Mouse (Mus musculus) liver, embryonic 16.5 days (tissue): Measurements from ENCODE around the gene Spast. TPM values are rescaled to one million over a fixed set of nuclear protein-coding genes. Genes with fewer than 3 reads are reported as not detected.

ENCODE experiments used
- ATAC-seq: fragments of 200-750 bp; cut with Nextera tagmentation; 2 replicates; pipeline ENCODE4 v1.8.0; 2017; ENCODE audit warnings: low read depth, mild to moderate bottlenecking, moderate number of reproducible peaks, moderate library complexity
- H3K27ac ChIP-seq: fragments of 300-500 bp; sonication (generic); 2 replicates; pipeline ENCODE4 v1.5.1; 2014; ENCODE audit warnings: mild to moderate bottlenecking, low read length
- H3K27me3 ChIP-seq: fragments of 300-500 bp; sonication (generic); 2 replicates; pipeline ENCODE4 v1.6.1; 2014; ENCODE audit warnings: low read depth, low read length, mixed read lengths; ENCODE audit not compliant: control insufficient read depth, insufficient read depth
- H3K36me3 ChIP-seq: fragments of 300-500 bp; sonication (generic); 2 replicates; pipeline ENCODE4 v1.6.1; 2014; ENCODE audit warnings: mild to moderate bottlenecking; ENCODE audit not compliant: control insufficient read depth, insufficient read depth
- H3K4me1 ChIP-seq: fragments of 300-500 bp; sonication (generic); 2 replicates; pipeline ENCODE4 v1.6.1; 2014; ENCODE audit warnings: low read depth, low read length, mixed read lengths; ENCODE audit not compliant: control insufficient read depth
- H3K4me2 ChIP-seq: fragments of 300-500 bp; sonication (generic); 2 replicates; pipeline ENCODE4 v1.6.1; 2014; ENCODE audit warnings: low read depth, low read length, mixed read lengths
- H3K4me3 ChIP-seq: fragments of 300-500 bp; sonication (generic); 2 replicates; pipeline ENCODE4 v1.5.1; 2014; ENCODE audit warnings: low read depth, mild to moderate bottlenecking, low read length
- H3K9ac ChIP-seq: fragments of 300-500 bp; sonication (generic); 2 replicates; pipeline ENCODE4 v1.6.1; 2014; ENCODE audit warnings: low read depth, low read length
- H3K9me3 ChIP-seq: fragments of 300-500 bp; sonication (generic); replicated peaks from 2 replicates; pipeline ENCODE4 v1.6.1; 2016; ENCODE audit warnings: low read length; ENCODE audit not compliant: control insufficient read depth
- WGBS: fragments of 180-500 bp; shearing (Covaris S2); extraction: QIAGEN DNeasy Blood & Tissue Kit; methylation state at CpG from one replicate; pipeline ENCODE4 v1.1.7; 2014; ENCODE audit not compliant: insufficient replicate concordance; 5-methylcytosine and 5-hydroxymethylcytosine counted together
- polyA plus RNA-seq: library from polyadenylated mRNA; unstranded; fragments of >200 nt; fragmentation: Nextera tagmentation; extraction: Ambion mirVana; gene quantifications from 2 replicates; pipeline ENCODE4 v1.2.1, GENCODE M21; 2015

Spast gene
- polyA plus RNA-seq, 1 experiment from 2014 or later: 4.2 TPM

DNA sequence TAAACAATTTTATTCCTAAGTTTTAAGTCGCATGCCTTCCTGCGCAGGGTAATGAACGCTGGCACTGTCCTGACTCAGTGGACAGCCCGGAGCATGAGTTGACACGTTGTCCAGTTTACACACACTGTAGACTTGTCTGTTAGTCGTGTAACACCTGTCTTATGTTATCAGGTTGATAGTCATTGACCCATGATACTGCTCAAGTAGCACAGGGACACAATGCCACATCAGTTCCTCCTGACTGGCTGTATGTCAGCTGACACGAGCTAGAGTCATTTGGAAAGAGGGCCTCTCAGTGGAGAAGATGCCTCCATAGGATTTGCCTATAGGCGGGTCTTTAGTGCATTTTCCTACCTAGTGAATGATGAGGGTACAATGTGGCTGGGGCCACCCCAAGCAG is 67.7 kb downstream of the Spast start:
- peaks cover 21% of the 10 kb centered on the region for H3K36me3 ChIP-seq
- H3K27ac ChIP-seq: no peak overlapping the region
- H3K27me3 ChIP-seq: no peaks in the 10 kb centered on the region
- H3K9me3 ChIP-seq: no peaks in the 10 kb centered on the region
- no peak for ATAC-seq
- no peak overlapping the region for H3K4me3 ChIP-seq
- H3K4me1 ChIP-seq: no peaks in the 10 kb centered on the region
- H3K4me2 ChIP-seq: no peak overlapping the region
- no peak overlapping the region for H3K9ac ChIP-seq
- 77% methylated on average over 8 of the region's 8 CpGs for WGBS

DNA sequence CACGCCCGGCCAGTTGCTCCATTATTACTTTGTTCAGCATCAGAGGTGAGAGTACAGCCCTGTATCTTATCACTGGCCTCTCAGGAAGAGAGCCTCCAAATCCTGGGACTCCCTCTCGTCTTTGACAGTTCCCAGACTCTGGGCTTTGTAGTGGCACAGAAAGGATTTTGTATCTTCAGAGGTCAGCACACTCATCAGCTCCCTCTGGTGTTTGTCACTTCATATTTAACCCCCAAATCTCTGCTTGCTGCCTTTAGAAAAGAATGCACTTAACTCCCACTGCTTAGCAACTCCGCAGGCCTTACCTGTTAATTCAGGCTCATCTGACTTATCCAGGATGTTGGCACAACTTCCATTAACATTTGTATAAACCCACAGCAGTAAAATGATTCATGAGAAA is 70.9 kb downstream of the Spast start:
- Histone ChIP-seq H3K36me3 (peaks cover 10% of the 10 kb centered on the region), H3K9ac (no peak overlapping the region), H3K9me3 (no peaks in the 10 kb centered on the region), H3K4me2 (no peak overlapping the region), H3K27ac (no peak overlapping the region), H3K4me1 (no peaks in the 10 kb centered on the region), H3K27me3 (no peaks in the 10 kb centered on the region), H3K4me3 (no peak overlapping the region)
- no peak for ATAC-seq
- 63% methylated on average over 4 of the region's 4 CpGs for WGBS

DNA sequence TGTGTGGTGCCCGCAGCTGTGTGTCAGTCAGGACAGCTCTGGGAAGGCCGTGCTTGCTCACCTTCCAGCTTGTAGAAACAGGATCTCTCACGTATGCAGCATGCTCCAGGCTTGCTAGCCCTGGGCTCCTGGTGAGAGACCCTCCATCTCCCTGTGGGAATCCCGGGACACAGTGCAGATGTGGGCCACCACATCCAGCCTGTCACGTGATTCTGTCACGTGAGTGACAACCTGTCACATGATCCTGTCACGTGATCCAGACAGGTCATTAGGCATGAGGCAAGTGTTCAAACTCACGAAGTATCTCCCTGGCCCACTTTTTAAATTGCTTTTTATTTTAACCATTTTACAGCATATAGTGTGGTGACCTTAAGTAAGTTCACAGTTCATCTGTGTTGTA is 74.5 kb downstream of the Spast start:
- H3K9ac ChIP-seq: no peak overlapping the region
- H3K36me3 ChIP-seq: peaks cover 10% of the 10 kb centered on the region
- ATAC-seq: no peak

DNA sequence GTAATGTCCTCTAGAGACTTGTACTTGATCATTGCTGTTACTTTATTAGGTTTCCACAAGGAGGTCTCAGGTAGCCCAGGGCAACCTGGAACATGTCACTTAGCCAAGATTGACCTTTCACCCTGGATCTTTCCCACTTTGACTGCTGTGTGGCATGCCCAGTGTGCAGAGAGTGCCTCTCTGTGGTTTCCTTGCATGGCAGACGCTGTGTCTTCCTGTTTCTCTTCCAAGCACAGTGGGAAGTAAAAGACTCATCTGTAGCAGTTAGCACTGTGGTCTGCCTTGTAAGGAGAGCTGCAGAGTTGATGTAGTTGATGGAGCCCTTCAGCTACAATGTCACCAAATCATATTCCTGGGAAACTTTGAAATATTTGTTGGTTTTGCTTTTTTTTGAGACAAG is 75.9 kb downstream of the Spast start:
- Histone ChIP-seq H3K4me1 (no peaks in the 10 kb centered on the region), H3K4me2 (no peak overlapping the region), H3K27me3 (no peaks in the 10 kb centered on the region), H3K36me3 (peaks cover 12% of the 10 kb centered on the region), H3K4me3 (no peak overlapping the region), H3K27ac (no peak overlapping the region), H3K9me3 (no peaks in the 10 kb centered on the region), H3K9ac (no peak overlapping the region)
- WGBS: 38% methylated on average over 1 of the region's 1 CpGs
- no peak for ATAC-seq

More for the DNA sequence above, 74.5 kb downstream of the Spast start:
- no peaks in the 10 kb centered on the region for H3K27me3 ChIP-seq
- H3K4me2 ChIP-seq: no peak overlapping the region
- 83% methylated on average over 8 of the region's 8 CpGs for WGBS
- H3K27ac ChIP-seq: no peak overlapping the region
- H3K9me3 ChIP-seq: no peaks in the 10 kb centered on the region
- no peaks in the 10 kb centered on the region for H3K4me1 ChIP-seq
- no peak overlapping the region for H3K4me3 ChIP-seq

DNA sequence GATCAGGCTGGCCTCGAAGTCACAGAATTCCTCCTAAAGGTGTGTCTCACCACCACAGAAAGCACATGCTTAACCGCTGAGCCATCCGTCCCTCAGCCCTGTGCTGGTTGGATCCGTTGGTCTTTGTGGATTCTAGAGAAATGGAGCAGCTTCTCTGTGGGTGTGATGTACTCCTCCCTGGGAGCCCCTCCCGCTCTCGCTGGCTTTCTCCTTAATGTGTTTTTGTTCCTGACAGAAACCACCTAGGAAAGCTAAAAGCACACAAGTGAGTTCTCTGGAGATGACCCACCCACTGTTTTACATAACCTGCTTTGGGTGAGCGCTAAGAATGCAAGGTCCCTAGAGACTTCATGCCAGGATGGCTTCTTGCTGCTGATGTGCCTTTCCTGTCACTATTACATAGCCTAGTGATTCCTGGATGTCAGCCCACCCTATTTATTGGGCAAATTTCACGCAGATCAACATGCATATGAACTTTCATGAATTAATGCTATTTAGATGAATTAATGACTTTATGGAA is 78.1 kb downstream of the Spast start:
- no peak overlapping the region for H3K9ac ChIP-seq

DNA sequence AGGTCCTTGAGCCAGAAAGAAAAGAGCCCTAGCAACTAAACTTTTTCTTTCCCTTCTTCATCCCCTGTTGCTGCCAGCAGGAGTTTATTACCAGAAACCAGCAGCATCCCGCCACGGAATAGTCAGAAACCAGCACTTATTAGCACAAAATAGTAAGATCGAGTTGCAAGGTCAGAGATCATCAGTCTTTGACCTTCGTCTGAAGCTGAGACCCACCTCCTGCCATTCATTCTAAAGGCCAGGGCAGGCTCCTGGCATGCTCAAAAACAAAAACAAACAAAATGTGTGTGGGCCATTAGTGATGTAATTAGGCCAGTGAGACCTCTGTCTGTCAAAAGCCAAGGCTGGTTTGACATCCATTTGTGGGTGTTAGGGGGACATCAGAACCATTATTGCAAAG is 79.4 kb downstream of the Spast start:
- Histone ChIP-seq H3K27me3 (no peaks in the 10 kb centered on the region), H3K4me2 (no peak overlapping the region), H3K36me3 (peaks cover 17% of the 10 kb centered on the region), H3K9me3 (no peaks in the 10 kb centered on the region), H3K9ac (no peak overlapping the region), H3K4me3 (no peak overlapping the region), H3K27ac (no peak overlapping the region), H3K4me1 (no peaks in the 10 kb centered on the region)
- no peak for ATAC-seq
- WGBS: 64% methylated on average over 4 of the region's 4 CpGs

More for the DNA sequence above, 78.1 kb downstream of the Spast start:
- Histone ChIP-seq H3K4me2 (no peak overlapping the region), H3K27me3 (no peaks in the 10 kb centered on the region), H3K27ac (no peak overlapping the region), H3K36me3 (peaks cover 14% of the 10 kb centered on the region), H3K4me3 (no peak overlapping the region), H3K9me3 (no peaks in the 10 kb centered on the region), H3K4me1 (no peaks in the 10 kb centered on the region)
- ATAC-seq: no peak
- 84% methylated on average over 8 of the region's 8 CpGs for WGBS

DNA sequence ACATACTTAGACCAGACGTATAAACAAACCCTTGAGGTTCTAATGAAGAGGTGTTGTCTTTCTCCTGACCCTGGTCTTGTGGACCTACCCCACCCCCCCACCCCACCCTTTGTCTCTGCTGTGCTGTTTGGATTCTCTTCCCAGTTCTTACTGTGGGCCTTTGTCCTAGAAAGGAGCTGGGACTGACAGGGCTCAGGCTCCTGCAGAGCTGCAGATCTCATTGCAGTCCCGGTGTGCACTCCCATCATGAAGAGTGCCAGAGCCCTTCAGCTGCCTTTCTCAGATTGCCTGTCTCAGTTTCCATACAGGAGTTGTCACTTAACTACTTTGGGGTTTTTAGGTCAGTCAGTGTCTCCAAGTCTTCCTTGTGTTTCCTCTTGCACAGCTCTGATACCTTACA is 81.9 kb downstream of the Spast start:
- H3K27me3 ChIP-seq: no peaks in the 10 kb centered on the region
- H3K27ac ChIP-seq: no peak overlapping the region
- no peaks in the 10 kb centered on the region for H3K4me1 ChIP-seq
- no peak overlapping the region for H3K9ac ChIP-seq
- WGBS: 83% methylated on average over 2 of the region's 2 CpGs
- no peak overlapping the region for H3K4me3 ChIP-seq
- H3K4me2 ChIP-seq: no peak overlapping the region
- H3K9me3 ChIP-seq: no peaks in the 10 kb centered on the region
- peaks cover 13% of the 10 kb centered on the region; the same call in 1 of the 2 replicates for H3K36me3 ChIP-seq
- no peak for ATAC-seq

DNA sequence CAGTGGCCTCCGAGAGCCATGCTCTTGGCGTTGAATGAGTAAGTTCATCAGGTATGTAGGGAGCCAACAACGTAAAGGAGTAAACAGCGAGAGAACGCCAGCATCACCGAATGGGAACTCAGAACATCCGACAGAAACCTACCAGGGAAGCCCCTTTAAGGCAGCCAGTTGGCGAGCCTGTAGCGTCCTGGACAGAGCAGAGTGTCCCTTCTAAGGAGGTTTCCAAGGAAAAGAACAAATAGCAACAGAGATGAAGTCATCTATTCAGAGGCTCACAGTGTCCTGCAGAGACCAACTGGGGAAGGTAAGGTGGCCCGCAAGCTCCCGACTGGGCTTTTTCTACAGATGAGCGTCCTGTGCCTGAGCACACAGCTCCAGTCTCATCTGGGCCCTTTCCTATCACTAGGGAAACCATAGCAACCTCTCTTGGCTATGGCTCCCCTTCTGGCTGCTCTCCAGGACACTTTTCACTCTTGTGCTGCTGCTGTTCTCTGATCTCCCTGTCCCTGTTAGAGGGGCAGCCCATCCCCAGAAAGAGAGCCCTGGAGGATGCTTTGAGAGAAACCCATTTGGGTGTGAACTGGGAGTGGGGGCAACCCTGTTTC is 85.7 kb downstream of the Spast start:
- WGBS: 85% methylated on average over 12 of the region's 12 CpGs
- Histone ChIP-seq H3K36me3 (peaks cover 13% of the 10 kb centered on the region), H3K4me1 (no peaks in the 10 kb centered on the region), H3K9me3 (no peaks in the 10 kb centered on the region), H3K4me3 (no peak overlapping the region), H3K27ac (no peak overlapping the region), H3K9ac (no peak overlapping the region), H3K27me3 (no peaks in the 10 kb centered on the region), H3K4me2 (no peak overlapping the region)
- no peak for ATAC-seq

DNA sequence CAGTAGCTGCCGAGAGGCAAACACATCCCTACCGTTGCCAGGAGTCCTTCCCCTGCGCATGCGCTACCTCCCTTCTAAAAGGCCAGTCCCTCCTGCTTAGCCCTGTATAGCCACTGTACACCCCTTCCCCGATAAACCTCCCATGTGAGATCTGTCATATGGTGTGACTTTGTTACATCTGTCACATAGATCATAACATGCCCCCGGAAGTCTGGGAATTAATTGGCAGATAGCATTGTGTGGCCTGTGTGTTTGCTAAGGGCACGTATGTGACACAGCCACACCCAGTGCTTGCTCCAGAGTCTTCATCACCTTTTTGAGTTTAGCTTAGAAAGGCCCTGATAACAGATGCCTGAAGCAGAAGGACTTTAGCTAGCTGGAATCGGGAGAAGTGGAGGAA is 91.3 kb downstream of the Spast start:
- H3K4me1 ChIP-seq: no peaks in the 10 kb centered on the region
- no peak overlapping the region for H3K4me2 ChIP-seq
- H3K36me3 ChIP-seq: peaks cover 3% of the 10 kb centered on the region; the same call in 1 of the 2 replicates
- H3K4me3 ChIP-seq: no peak overlapping the region
- 68% methylated on average over 8 of the region's 8 CpGs for WGBS
- H3K27ac ChIP-seq: no peak overlapping the region
- H3K9ac ChIP-seq: no peak overlapping the region
- no peaks in the 10 kb centered on the region for H3K27me3 ChIP-seq
- no peak for ATAC-seq
- H3K9me3 ChIP-seq: no peaks in the 10 kb centered on the region
